Mouse (Mus musculus): Measurements from ENCODE around the gene Mettl17.
A peak's percentile ranks its signal among the peaks of the same experiment; 100 is the strongest.
"Not testable (repeated sequence)": the region's sequence is repeated elsewhere in the genome, so short reads cannot be mapped to it uniquely, and the experiment has no call there.

Gene Mettl17

GRCm38 (mm10) chr14:51884598-51885331 is at the start of gene Mettl17:
Gene Mettl17 (plus strand): TSS chr14:51884842.
- DNase-seq (ENCODE audit: low spot score in 2 of 2): peak; percentile 75 to 81

DNA sequence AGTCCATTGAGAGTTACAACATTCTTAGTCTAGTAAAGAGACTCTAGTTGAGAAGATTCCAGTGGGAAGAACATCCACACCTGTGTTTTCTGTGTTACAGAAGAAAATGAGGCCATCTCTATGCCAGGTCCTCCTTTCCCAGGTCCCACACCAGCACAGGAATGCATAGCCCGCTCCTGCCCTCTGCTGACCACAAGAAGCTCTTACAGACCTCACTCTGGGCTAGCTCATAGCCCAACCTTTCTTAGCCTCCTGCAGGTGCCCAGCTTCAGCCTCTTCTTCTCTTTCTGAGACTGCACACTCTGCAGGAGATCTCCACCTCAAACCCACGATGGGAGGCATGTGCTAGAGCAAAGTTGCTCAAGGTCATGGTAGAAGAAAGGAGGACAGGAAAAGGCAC is 46.2 kb upstream of the Mettl17 start:
- DNase-seq (ENCODE audit: low spot score in 2 of 2): not testable (repeated sequence)

DNA sequence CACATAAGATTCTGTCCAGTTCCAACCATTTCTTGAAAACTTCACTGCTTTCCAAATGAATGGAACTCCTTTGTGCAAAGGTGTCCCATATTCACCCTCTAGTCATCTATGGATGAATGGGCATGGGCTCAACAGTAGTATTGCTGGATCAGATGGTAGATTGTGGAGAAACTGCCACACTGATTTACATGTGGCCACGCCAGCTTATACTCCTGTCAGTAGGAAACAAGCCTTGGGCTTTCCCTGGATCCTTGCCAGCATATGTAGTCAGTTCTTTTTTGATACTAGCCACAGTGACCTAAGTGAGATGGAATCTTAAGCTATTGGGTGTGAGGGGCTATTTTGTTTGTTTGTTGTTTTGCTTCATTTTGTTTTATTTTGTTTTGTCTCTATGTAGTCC is 42.4 kb upstream of the Mettl17 start:
- DNase-seq (ENCODE audit: low spot score in 2 of 2): no peak

DNA sequence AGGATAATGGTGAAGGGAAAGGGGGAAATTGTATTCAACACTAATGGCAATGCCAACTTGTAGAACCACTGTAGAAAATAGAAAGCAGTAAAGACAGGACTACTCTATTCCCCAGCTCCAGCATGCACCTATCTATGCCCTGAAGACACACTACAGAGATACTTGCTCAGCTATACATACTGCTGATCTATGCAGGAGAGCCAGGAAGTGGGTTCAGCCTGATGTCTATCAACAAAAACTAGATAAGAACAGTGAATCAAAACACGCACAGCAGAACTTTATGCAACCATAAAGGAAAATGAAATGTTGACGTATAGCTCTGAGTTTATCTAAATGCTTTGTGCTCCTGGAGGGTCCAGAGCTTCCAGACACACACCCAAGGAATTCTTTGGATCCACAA is 41.9 kb upstream of the Mettl17 start:
- DNase-seq (ENCODE audit: low spot score in 2 of 2): no peak

- DNase-seq (ENCODE audit: low spot score in 2 of 2): no peak
Measured at GRCm38 (mm10) chr14:51843882-51844281, 40.8 kb upstream of the Mettl17 start.

DNA sequence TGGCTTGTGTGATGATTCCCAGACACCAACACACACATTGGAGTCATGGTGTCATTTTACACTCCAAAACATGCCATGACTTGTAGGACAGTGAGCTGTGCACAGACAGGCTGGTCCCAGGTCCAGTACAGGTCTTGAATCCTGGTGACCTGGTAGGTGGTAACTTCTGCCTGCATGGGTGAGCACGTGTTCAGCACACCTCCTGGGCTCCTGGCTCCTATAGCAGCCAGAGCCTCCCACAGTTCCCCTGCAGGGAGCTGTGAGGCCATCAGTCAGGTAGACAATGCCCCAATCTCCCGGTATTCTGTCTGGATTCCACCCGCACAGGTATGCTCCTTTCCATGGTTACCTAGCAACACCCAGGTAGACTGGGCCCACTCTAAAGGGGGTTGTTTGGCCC is 38.1 kb upstream of the Mettl17 start:
- no peak for DNase-seq (ENCODE audit: low spot score in 2 of 2)

- not testable (repeated sequence) for DNase-seq (ENCODE audit: low spot score in 2 of 2)
Measured at GRCm38 (mm10) chr14:51851006-51851405, 33.6 kb upstream of the Mettl17 start.

GRCm38 (mm10) chr14:51853399-51853798 is 31.2 kb upstream of the Mettl17 start, which contains the start of gene Ear6:
Gene Ear6 (plus strand): TSS chr14:51853699.
- DNase-seq (ENCODE audit: low spot score in 2 of 2): no peak

GRCm38 (mm10) chr14:51855280-51855679 is 29.4 kb upstream of the Mettl17 start:
- not testable (repeated sequence) for DNase-seq (ENCODE audit: low spot score in 2 of 2)

- not testable (repeated sequence) for DNase-seq (ENCODE audit: low spot score in 2 of 2)
Measured at GRCm38 (mm10) chr14:51863603-51864002, 21.0 kb upstream of the Mettl17 start.

GRCm38 (mm10) chr14:51870756-51871155 is 13.9 kb upstream of the Mettl17 start:
- no peak for DNase-seq (ENCODE audit: low spot score in 2 of 2)

DNA sequence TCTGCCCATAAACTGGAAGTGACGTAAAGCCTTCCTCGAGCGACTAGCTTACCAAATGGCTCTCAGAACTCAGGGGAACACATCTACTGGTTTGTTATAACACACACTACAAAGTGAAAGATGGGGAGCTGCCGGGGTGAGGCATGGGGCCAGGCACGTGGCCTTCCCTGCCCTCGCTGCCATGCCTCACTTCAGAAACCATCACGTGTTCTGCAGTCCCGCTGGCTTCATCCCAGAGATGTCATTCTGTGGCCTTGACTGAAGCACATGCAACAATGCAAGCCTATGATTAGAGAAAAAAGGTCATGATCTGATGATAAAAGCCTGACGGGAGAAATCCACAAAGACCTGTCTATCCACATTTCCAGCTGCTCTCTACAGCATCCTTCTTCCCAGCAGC is 12.9 kb upstream of the Mettl17 start:
- DNase-seq (ENCODE audit: low spot score in 2 of 2): no peak

- no peak for DNase-seq (ENCODE audit: low spot score in 2 of 2)
Measured at GRCm38 (mm10) chr14:51877517-51877916, 7.1 kb upstream of the Mettl17 start.

DNA sequence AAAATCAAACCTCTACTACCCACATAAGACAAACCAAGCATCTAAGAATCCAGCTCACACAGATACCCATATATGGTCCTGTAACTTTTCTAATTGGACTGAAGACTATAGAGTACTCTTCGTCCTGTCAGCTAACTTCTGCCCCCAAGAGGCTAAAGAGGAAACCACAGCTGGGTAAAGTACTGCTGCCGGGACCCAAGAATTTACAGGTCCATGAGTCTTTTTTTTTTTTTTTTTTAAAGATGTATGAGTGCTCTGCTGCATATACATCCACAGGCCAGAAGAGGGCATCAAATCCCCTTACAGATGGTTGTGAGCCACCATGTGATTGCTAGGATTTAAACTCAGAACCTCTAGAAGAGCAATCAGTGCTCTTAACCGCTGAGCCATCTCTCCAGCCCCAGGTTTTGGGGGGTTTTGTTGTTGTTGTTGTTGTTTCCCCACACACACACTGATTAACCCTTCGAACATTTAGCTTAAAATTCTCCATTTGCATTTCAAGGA is 1.1 kb upstream of the Mettl17 start:
- peak; percentile 36 to 46 for DNase-seq (ENCODE audit: low spot score in 2 of 2)

DNA sequence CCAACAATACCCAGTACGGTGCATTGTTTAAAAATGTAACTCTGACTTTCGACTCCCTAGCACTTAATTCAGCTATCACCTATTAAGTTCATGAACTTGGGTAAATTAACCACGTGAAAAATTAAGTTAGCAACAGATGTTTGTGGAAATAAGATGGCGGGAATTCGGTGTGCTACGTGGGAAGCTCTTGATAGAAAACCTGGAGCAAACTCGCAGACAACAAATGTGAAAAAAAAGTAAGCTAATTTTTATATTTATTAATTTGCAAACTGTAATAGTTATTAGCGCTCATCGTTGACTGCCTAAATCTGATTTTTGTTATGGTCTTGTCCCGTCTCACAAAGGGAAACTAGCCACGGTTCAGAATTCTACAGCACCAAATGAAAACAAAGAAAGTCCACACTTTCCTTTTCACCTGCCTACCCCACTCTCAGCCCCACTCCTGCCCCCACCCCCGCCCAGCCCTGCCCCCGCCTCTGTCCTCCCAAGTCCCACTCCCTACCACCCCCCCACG is 554 bp upstream of the Mettl17 start:
- DNase-seq (ENCODE audit: low spot score in 2 of 2): no peak

DNA sequence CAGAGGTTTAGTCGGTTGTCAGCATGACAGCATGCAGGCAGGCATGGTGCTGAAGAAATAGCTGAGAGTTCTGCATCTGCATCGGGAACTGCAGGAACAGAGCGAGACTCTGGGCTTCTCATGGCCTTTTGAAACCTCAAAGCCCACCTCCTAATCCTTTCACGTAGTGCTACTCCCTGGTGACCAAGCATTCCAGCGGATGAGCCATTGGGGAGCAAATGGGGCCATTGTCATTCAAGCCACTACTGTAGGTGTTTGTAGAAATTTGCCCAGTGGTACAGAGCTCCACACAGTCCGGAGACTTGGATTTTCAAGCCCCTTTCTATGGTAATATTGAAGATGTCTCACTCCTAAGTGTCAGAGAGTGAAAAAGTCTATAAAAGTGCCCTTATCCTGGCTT is 1.4 kb downstream of the Mettl17 start:
- DNase-seq (ENCODE audit: low spot score in 2 of 2): no peak

GRCm38 (mm10) chr14:51889833-51890232 is 5.2 kb downstream of the Mettl17 start:
- DNase-seq (ENCODE audit: low spot score in 2 of 2): no peak

- no peak for DNase-seq (ENCODE audit: low spot score in 2 of 2)
Measured at GRCm38 (mm10) chr14:51892191-51892939, 7.7 kb downstream of the Mettl17 start, which contains the start of gene Slc39a2. Gene Slc39a2 (plus strand): TSS chr14:51892889.

DNA sequence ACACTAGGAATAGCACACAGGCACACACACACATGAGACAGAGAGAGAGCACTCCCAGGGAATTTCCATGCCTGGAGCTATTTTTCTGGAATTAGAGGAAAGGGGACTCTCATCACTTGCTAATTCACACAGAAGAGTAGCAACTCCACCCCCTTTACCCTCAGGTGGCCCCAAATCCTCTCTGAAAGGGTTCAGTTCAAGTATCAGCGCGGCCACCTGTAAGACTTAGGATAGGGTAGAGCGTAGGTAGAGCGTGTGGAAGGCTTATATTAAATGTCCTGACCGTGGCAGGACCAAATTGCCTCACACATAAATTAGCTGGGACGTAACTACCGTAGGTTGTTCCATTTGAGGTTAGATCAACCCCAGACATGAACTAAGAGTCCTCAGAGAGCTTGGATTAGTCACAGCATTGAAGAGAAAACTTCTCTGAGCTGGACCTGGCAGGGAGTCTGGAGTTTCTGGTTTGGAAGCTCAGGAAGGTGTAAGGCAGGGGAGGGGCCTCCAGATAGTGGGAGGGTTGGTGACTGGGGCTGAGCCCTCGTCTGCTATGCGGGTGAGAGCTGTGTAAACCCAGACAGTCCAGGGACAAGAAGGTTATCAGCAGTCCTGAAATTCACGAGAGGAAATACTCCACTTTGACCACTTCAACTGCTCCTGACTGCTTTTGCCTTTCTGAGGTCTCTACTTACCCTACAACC is 8.6 kb downstream of the Mettl17 start:
- DNase-seq (ENCODE audit: low spot score in 2 of 2): no peak

GRCm38 (mm10) chr14:51893809-51894208 is 9.2 kb downstream of the Mettl17 start:
- no peak for DNase-seq (ENCODE audit: low spot score in 2 of 2)

DNA sequence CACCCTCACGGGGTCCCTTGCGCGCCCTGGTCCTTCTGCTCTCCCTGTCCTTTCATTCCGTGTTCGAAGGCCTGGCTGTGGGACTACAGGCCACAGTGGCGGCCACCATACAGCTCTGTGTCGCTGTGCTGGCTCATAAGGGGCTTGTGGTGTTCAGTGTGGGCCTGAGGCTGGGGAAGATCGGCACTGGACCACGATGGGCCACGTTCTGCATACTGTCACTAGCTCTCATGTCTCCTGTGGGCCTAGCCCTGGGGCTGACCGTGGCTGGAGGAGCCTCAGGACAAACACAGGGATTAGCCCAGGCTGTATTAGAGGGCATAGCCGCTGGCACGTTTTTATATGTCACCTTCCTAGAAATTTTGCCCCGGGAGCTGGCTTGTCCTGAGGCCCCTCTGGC is 10.4 kb downstream of the Mettl17 start:
- no peak for DNase-seq (ENCODE audit: low spot score in 2 of 2)

DNA sequence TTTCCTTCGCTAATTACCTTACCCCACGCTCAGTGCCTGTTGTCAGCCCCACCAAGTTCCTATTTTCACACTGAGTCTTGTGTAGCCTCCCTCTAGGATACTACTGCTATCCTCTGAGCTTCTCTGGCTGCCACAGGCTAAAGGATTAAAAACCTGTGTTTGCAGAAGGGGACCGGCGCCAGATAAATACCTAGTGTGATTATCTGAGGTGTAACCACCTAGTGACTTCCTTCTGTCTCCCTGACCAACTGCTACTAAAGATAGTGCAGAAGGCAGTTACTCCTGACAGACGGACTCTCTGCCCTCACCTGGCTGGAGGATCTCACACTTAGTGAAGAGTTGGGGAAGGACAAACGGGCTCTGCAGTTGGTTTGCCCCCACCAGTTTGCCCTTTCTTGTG is 11.4 kb downstream of the Mettl17 start:
- no peak for DNase-seq (ENCODE audit: low spot score in 2 of 2)

Measured in frontal cortex, postnatal 25 days (tissue).